Mouse (Mus musculus): Measurements from ENCODE around the gene Ccser1.

Ccser1 gene

GRCm38 (mm10) chr6:61300975-61301374 is 120.9 kb downstream of the Ccser1 start:
- DNase-seq, result no peak

- no peak for DNase-seq
Observed at GRCm38 (mm10) chr6:61301631-61302030, 121.5 kb downstream of the Ccser1 start.

GRCm38 (mm10) chr6:61311324-61312091 is 131.4 kb downstream of the Ccser1 start:
- DNase-seq, result no peak

- peak; percentile 11 for DNase-seq
Observed at GRCm38 (mm10) chr6:61315884-61316601, 135.9 kb downstream of the Ccser1 start.

GRCm38 (mm10) chr6:61320842-61321241 is 140.7 kb downstream of the Ccser1 start:
- no peak for DNase-seq

- no peak for DNase-seq
Observed at GRCm38 (mm10) chr6:61322328-61322727, 142.2 kb downstream of the Ccser1 start.

- DNase-seq, result no peak
Observed at GRCm38 (mm10) chr6:61326131-61326530, 146.0 kb downstream of the Ccser1 start.

GRCm38 (mm10) chr6:61328981-61329380 is 148.9 kb downstream of the Ccser1 start:
- no peak for DNase-seq

GRCm38 (mm10) chr6:61329593-61330540 is 149.7 kb downstream of the Ccser1 start:
- no peak for DNase-seq

- DNase-seq, result no peak
Observed at GRCm38 (mm10) chr6:61334466-61334865, 154.3 kb downstream of the Ccser1 start.

- no peak for DNase-seq
Observed at GRCm38 (mm10) chr6:61347045-61347838, 167.1 kb downstream of the Ccser1 start.

- DNase-seq, result no peak
Observed at GRCm38 (mm10) chr6:61363722-61364121, 183.6 kb downstream of the Ccser1 start.

- no peak for DNase-seq
Observed at GRCm38 (mm10) chr6:61382526-61382925, 202.4 kb downstream of the Ccser1 start.

- no peak for DNase-seq
Observed at GRCm38 (mm10) chr6:61382991-61383390, 202.9 kb downstream of the Ccser1 start.

- no peak for DNase-seq
Observed at GRCm38 (mm10) chr6:61387046-61387445, 206.9 kb downstream of the Ccser1 start.

GRCm38 (mm10) chr6:61427490-61427889 is 247.4 kb downstream of the Ccser1 start:
- DNase-seq, result no peak

GRCm38 (mm10) chr6:61430881-61431725 is 251.0 kb downstream of the Ccser1 start:
- no peak for DNase-seq

GRCm38 (mm10) chr6:61431726-61431984 is 251.5 kb downstream of the Ccser1 start:
- no peak for DNase-seq

- DNase-seq, result no peak
Observed at GRCm38 (mm10) chr6:61432167-61432566, 252.0 kb downstream of the Ccser1 start.

GRCm38 (mm10) chr6:61432703-61433102 is 252.6 kb downstream of the Ccser1 start:
- DNase-seq, result no peak

- DNase-seq, result no peak
Observed at GRCm38 (mm10) chr6:61438165-61438564, 258.0 kb downstream of the Ccser1 start.
